Mouse (Mus musculus) bone marrow macrophage, adult 2 months (primary cell): ENCODE data around the gene Kcnk3.

Source experiments
- CTCF ChIP-seq: IDR thresholded peaks from 2 replicates; pipeline ENCODE4 v1.5.1; 2012; ENCODE audit warnings: low read depth, mild to moderate bottlenecking, low read length, moderate library complexity
- POLR2A ChIP-seq: IDR thresholded peaks from 2 replicates; pipeline ENCODE4 v1.6.1; 2012; ENCODE audit warnings: mild to moderate bottlenecking, low read depth, low read length, borderline replicate concordance

- TF ChIP-seq CTCF, result no peak
- TF ChIP-seq POLR2A, result no peak
Measured at GRCm38 (mm10) chr5:30593360-30593759, 5.4 kb downstream of the Kcnk3 start.
